Mouse (Mus musculus) midbrain, embryonic 14.5 days (tissue): ENCODE data around the gene Mettl7b. TPM values are rescaled to one million over a fixed set of nuclear protein-coding genes. Genes with fewer than 3 reads are reported as not detected.

ENCODE experiments used
- ATAC-seq: fragments of 200-750 bp; cut with Nextera tagmentation; 2 replicates; pipeline ENCODE4 v1.8.0; 2017; ENCODE audit warnings: moderate number of reproducible peaks, moderate library complexity; ENCODE audit not compliant: low FRiP score, low TSS enrichment
- DNase-seq: peaks from one replicate; pipeline ENCODE4 v3.0.0-alpha.2; 2015
- H3K27ac ChIP-seq: fragments of 300-500 bp; sonication (generic); replicated peaks from 2 replicates; pipeline ENCODE4 v1.5.1; 2014; ENCODE audit warnings: mild to moderate bottlenecking, low read depth, low read length, moderate library complexity
- H3K27me3 ChIP-seq: fragments of 300-500 bp; sonication (generic); 2 replicates; pipeline ENCODE4 v1.6.1; 2014; ENCODE audit warnings: low read length, control low read depth, mixed read lengths; ENCODE audit not compliant: control insufficient read depth, insufficient read depth
- H3K36me3 ChIP-seq: fragments of 300-500 bp; sonication (generic); 2 replicates; pipeline ENCODE4 v1.6.1; 2014; ENCODE audit warnings: low read length, control low read depth; ENCODE audit not compliant: control insufficient read depth, insufficient read depth
- H3K4me1 ChIP-seq: fragments of 300-500 bp; sonication (generic); 2 replicates; pipeline ENCODE4 v1.6.1; 2014; ENCODE audit warnings: mild to moderate bottlenecking, antibody characterized with exemption, low read length, control low read depth; ENCODE audit not compliant: control insufficient read depth, insufficient read depth
- H3K4me2 ChIP-seq: fragments of 300-500 bp; sonication (generic); 2 replicates; pipeline ENCODE4 v1.6.1; 2014; ENCODE audit warnings: mild to moderate bottlenecking, low read length, moderate library complexity
- H3K4me3 ChIP-seq: fragments of 300-500 bp; sonication (generic); replicated peaks from 2 replicates; pipeline ENCODE4 v1.5.1; 2014; ENCODE audit warnings: low read depth, low read length
- H3K9ac ChIP-seq: fragments of 300-500 bp; sonication (generic); replicated peaks from 2 replicates; pipeline ENCODE4 v1.6.1; 2014; ENCODE audit warnings: mild to moderate bottlenecking, low read length, moderate library complexity
- H3K9me3 ChIP-seq: fragments of 300-500 bp; sonication (generic); 2 replicates; pipeline ENCODE4 v1.6.1; 2016; ENCODE audit warnings: low read length, control low read depth, mixed read lengths; ENCODE audit not compliant: control insufficient read depth
- WGBS: fragments of 180-500 bp; shearing (Covaris S2); extraction: QIAGEN DNeasy Blood & Tissue Kit; methylation state at CpG from one replicate; pipeline ENCODE4 v1.1.7; 2014; 5-methylcytosine and 5-hydroxymethylcytosine counted together
- polyA plus RNA-seq: library from polyadenylated mRNA; unstranded; fragments of >200 nt; fragmentation: Nextera tagmentation; extraction: Ambion mirVana; gene quantifications from 2 replicates; pipeline ENCODE4 v1.2.1, GENCODE M21; 2014

The Mettl7b gene
- polyA plus RNA-seq, 1 experiment from 2014 or later, result not detected

- Histone ChIP-seq H3K36me3 (peaks cover 15% of the 10 kb centered on the region; the same call in 1 of the 2 replicates), H3K27me3 (no peaks in the 10 kb centered on the region), H3K9me3 (no peaks in the 10 kb centered on the region), H3K27ac (no peak overlapping the region), H3K4me3 (no peak overlapping the region), H3K4me1 (peaks cover 9% of the 10 kb centered on the region), H3K9ac (no peak overlapping the region), H3K4me2 (no peak overlapping the region)
- DNase-seq (no peak), ATAC-seq (no peak)
- 89% methylated on average over 6 of the region's 6 CpGs for WGBS
These were observed 43.4 kb downstream of the Mettl7b start for GRCm38 (mm10) chr10:128917400-128917799.

- 97% methylated on average over 3 of the region's 3 CpGs for WGBS
- peaks cover 15% of the 10 kb centered on the region; the same call in 1 of the 2 replicates for H3K36me3 ChIP-seq
- ATAC-seq, result no peak
These were observed 44.1 kb downstream of the Mettl7b start for GRCm38 (mm10) chr10:128916665-128917064.

DNA sequence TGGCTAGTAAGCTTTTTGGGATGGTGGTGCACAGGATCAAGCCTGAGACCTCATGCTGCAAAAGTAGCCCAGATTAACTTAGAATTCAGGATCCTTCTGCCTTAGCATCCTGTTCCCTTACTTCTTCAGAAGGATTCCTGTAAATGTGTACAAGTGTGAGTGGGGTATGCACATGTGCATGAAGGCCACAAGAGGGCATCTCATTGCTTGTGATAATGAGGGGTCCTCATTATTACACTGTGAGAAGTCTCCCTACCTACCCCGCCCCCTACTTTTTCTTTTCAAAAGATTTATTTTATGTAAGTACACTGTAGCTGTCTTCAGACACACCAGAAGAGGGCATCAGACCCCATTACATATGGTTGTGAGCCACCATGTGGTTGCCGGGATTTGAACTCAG lies 45.2 kb downstream of the Mettl7b start:
- DNase-seq, result no peak
- Histone ChIP-seq H3K27me3 (no peaks in the 10 kb centered on the region), H3K36me3 (peaks cover 15% of the 10 kb centered on the region; the same call in 1 of the 2 replicates), H3K9ac (no peak overlapping the region), H3K9me3 (no peaks in the 10 kb centered on the region), H3K4me1 (0 out of 2 replicates have a peak, but pooled peaks cover 3% of the 10 kb centered on the region), H3K4me3 (no peak overlapping the region), H3K4me2 (no peak overlapping the region), H3K27ac (no peak overlapping the region)
- 84% methylated on average over 2 of the region's 2 CpGs for WGBS
- ATAC-seq, result no peak

More at GRCm38 (mm10) chr10:128916665-128917064, 44.1 kb downstream of the Mettl7b start:
- Histone ChIP-seq H3K9ac (no peak overlapping the region), H3K27ac (no peak overlapping the region), H3K4me3 (no peak overlapping the region), H3K9me3 (no peaks in the 10 kb centered on the region), H3K4me1 (0 out of 2 replicates have a peak, but pooled peaks cover 3% of the 10 kb centered on the region), H3K27me3 (no peaks in the 10 kb centered on the region), H3K4me2 (no peak overlapping the region)
- no peak for DNase-seq

GRCm38 (mm10) chr10:128913696-128914095 lies 47.1 kb downstream of the Mettl7b start:
- Histone ChIP-seq H3K9ac (no peak overlapping the region), H3K4me3 (no peak overlapping the region), H3K9me3 (no peaks in the 10 kb centered on the region), H3K27ac (no peak overlapping the region), H3K4me1 (0 out of 2 replicates have a peak, but pooled peaks cover 3% of the 10 kb centered on the region), H3K4me2 (no peak overlapping the region), H3K27me3 (no peaks in the 10 kb centered on the region), H3K36me3 (peaks cover 13% of the 10 kb centered on the region; the same call in 1 of the 2 replicates)
- WGBS, result 84% methylated on average over 12 of the region's 12 CpGs
- ATAC-seq (no peak), DNase-seq (no peak)

DNA sequence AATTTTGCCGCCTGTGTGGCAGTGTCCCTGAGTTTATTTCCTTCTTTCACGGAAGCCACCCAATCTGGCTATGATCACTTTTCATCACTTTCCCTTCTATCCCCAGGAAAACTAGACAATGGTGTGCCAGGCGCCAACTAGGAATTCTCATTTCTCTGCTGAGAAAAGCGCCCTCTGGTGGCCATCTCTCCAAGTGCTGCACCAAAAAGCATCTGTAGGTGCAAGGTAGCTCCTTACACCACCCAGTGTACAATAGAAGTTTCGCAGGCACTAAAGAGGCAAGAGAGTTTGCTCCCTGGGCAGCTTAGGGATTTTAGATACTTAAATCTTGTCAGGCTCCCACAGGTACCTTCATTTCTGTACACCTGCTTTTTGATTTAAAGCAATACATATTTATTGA lies 47.6 kb downstream of the Mettl7b start:
- ATAC-seq (peak; percentile 19; the same call in 1 of the 2 replicates), DNase-seq (peak; percentile 95)
- peaks cover 13% of the 10 kb centered on the region; the same call in 1 of the 2 replicates for H3K36me3 ChIP-seq
- H3K9me3 ChIP-seq, result no peaks in the 10 kb centered on the region
- H3K4me2 ChIP-seq, result no peak overlapping the region
- H3K27ac ChIP-seq, result no peak overlapping the region
- WGBS, result 8% methylated on average over 5 of the region's 5 CpGs
- no peaks in the 10 kb centered on the region for H3K27me3 ChIP-seq
- 0 out of 2 replicates have a peak, but pooled peaks cover 3% of the 10 kb centered on the region for H3K4me1 ChIP-seq
- no peak overlapping the region for H3K4me3 ChIP-seq
- H3K9ac ChIP-seq, result no peak overlapping the region

DNA sequence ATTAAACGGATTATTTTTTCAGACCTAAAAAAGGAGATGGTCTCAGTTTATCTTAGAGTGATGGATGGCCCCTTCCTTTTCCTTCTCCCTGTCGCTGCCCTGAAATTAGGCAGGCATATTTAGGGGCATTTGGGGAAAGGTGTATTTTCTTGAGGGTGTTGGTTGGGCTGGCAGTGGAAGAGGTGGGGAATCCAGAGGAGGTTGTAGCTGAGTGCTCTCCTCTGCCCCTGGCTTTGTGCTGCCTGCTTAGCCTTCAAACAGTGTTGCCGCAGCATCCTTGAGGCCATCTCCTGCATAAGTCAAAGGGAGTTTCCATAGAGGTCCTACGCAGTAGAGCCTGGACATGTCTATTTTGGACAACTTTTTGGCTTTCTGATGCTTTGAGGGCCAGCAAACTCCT lies 48.0 kb downstream of the Mettl7b start:
- no peaks in the 10 kb centered on the region for H3K9me3 ChIP-seq
- H3K4me1 ChIP-seq, result 0 out of 2 replicates have a peak, but pooled peaks cover 3% of the 10 kb centered on the region
- no peak for ATAC-seq
- no peak overlapping the region for H3K4me2 ChIP-seq
- no peaks in the 10 kb centered on the region for H3K27me3 ChIP-seq
- H3K27ac ChIP-seq, result no peak overlapping the region
- no peak for DNase-seq
- H3K36me3 ChIP-seq, result peaks cover 10% of the 10 kb centered on the region; the same call in 1 of the 2 replicates
- H3K9ac ChIP-seq, result no peak overlapping the region
- WGBS, result 88% methylated on average over 4 of the region's 4 CpGs
- no peak overlapping the region for H3K4me3 ChIP-seq

DNA sequence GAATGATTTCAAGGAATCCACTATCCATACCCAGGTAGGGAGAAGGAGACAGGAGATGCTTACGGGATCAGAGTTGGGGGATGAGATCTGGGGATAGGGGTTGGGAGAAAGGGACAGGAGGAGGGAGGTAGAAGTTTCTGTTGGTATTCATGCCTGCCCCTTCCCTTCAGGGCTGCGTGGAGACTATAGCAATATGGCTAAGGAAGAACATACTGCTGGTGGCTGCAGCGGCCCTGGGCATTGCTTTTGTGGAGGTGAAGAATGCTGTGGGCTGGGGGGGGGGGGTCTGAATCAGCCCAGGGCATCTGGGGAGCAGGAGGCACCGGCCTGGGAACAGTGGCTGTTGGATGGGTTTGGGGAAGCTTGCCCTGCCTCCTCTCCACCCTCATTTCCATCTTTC lies 48.5 kb downstream of the Mettl7b start:
- WGBS, result 78% methylated on average over 4 of the region's 4 CpGs
- Histone ChIP-seq H3K4me1 (0 out of 2 replicates have a peak, but pooled peaks cover 3% of the 10 kb centered on the region), H3K27ac (no peak overlapping the region), H3K36me3 (0 out of 2 replicates have a peak, but pooled peaks cover 5% of the 10 kb centered on the region), H3K9me3 (no peaks in the 10 kb centered on the region), H3K27me3 (no peaks in the 10 kb centered on the region), H3K4me3 (no peak overlapping the region), H3K4me2 (no peak overlapping the region), H3K9ac (no peak overlapping the region)
- DNase-seq, result no peak
- no peak for ATAC-seq

DNA sequence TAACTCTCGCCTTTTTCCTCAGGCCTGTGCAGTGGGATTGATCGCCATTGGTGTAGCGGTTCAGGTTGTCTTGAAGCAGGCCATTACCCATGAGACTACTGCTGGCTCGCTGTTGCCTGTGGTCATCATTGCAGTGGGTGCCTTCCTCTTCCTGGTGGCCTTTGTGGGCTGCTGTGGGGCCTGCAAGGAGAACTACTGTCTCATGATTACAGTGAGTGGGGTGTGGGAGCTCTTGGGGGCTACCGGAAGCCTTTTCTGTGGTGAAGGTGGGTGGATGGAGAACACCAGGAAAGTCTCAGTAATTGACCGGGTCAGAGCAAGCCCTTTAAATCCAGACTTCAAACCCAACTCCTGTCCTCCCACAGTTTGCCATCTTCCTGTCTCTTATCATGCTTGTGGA lies 49.4 kb downstream of the Mettl7b start:
- Histone ChIP-seq H3K9me3 (no peaks in the 10 kb centered on the region), H3K27me3 (no peaks in the 10 kb centered on the region), H3K9ac (no peak overlapping the region), H3K27ac (no peak overlapping the region), H3K4me3 (no peak overlapping the region), H3K4me1 (0 out of 2 replicates have a peak, but pooled peaks cover 3% of the 10 kb centered on the region), H3K4me2 (no peak overlapping the region), H3K36me3 (0 out of 2 replicates have a peak, but pooled peaks cover 2% of the 10 kb centered on the region)
- 92% methylated on average over 6 of the region's 6 CpGs for WGBS
- no peak for ATAC-seq
- no peak for DNase-seq
